Mouse (Mus musculus) retina, postnatal 7 days (tissue): ENCODE data around the gene Crtc1.
A peak's percentile ranks its signal among the peaks of the same experiment; 100 is the strongest.

Source experiments
- DNase-seq: peaks from one replicate; pipeline ENCODE4 v3.0.0-alpha.2; 2012; ENCODE audit warnings: low read depth, low spot score

Gene Crtc1

GRCm38 (mm10) chr8:70351035-70351999 is 88.1 kb downstream of the Crtc1 start:
- no peak for DNase-seq

- DNase-seq = no peak
Observed at GRCm38 (mm10) chr8:70347860-70348420, 91.4 kb downstream of the Crtc1 start.

GRCm38 (mm10) chr8:70347443-70347842 is 91.9 kb downstream of the Crtc1 start:
- DNase-seq = no peak

- no peak for DNase-seq
Observed at GRCm38 (mm10) chr8:70344279-70344678, 95.1 kb downstream of the Crtc1 start.

GRCm38 (mm10) chr8:70343696-70344095 is 95.7 kb downstream of the Crtc1 start:
- peak; percentile 34 for DNase-seq

GRCm38 (mm10) chr8:70343076-70343475 is 96.3 kb downstream of the Crtc1 start:
- no peak for DNase-seq

- no peak for DNase-seq
Observed at GRCm38 (mm10) chr8:70342007-70342406, 97.4 kb downstream of the Crtc1 start.

GRCm38 (mm10) chr8:70340659-70341058 is 98.7 kb downstream of the Crtc1 start:
- no peak for DNase-seq

GRCm38 (mm10) chr8:70338931-70339330 is 100.4 kb downstream of the Crtc1 start:
- DNase-seq = no peak

- DNase-seq = no peak
Observed at GRCm38 (mm10) chr8:70332878-70333202, 106.5 kb downstream of the Crtc1 start.
